7 mouse cellular contexts compared by ENCODE assay signal in the genomic region with DNA sequence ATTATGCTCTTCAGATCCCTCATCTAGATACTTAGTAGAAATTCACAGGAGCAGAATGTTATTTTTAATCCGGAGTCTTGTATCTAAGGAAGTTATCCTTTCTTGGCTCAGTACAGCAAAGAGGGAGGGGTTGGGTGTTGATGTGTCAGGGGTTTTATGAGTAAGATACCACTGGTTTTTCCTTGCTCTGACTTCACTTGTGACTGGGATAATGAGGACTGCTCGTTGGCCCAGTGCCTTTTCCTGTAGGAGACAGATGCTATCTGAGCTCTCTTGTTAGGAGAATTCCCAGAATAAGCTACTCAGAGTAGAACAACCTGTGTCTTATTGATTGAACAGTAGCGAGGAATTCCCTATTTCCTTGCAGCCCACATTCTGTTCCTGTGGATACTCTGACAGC. TPM values are rescaled to one million over a fixed set of nuclear protein-coding genes. Genes with fewer than 3 reads are reported as not detected.
DNase-seq lines count a peak whose midpoint lies in the region; ATAC-seq and TF ChIP-seq lines count a peak whose summit lies in the region.

No protein-coding gene starts in this region.

- no peak for ATAC-seq in midbrain, embryonic 11.5 days (ENCODE audit: low FRiP score)

- no peaks in the 10 kb centered on the region for H3K36me3 ChIP-seq in small intestine, adult 2 months (ENCODE audit: control insufficient read depth, insufficient read depth, low read length)
- no peaks in the 10 kb centered on the region for H3K36me3 ChIP-seq in midbrain, embryonic 11.5 days (ENCODE audit: control insufficient read depth, insufficient read depth, low read length)

- intact Hi-C loops in left cerebral cortex, postnatal 10 days (cut with DNase I) = no loop called here

- TF ChIP-seq POLR2A in small intestine, adult 2 months (IDR thresholded peaks at IDR 0.05; ENCODE audit: low read depth, low read length) = no peak

- no peaks in the 10 kb centered on the region for H3K27me3 ChIP-seq in small intestine, adult 2 months (ENCODE audit: control insufficient read depth, insufficient read depth, low read length)
- H3K27me3 ChIP-seq in midbrain, embryonic 11.5 days (ENCODE audit: control insufficient read depth, insufficient read depth, low read length) = no peaks in the 10 kb centered on the region

- no peak for TF ChIP-seq CTCF in small intestine, adult 2 months (IDR thresholded peaks at IDR 0.05; ENCODE audit: extremely low read depth, insufficient read length, insufficient replicate concordance, low read depth, low read length)

- 21% methylated on average over 3 of the region's 3 CpGs for WGBS in small intestine, adult 2 months
- WGBS in midbrain, embryonic 11.5 days = 78% methylated on average over 3 of the region's 3 CpGs

- no peak overlapping the region for H3K4me3 ChIP-seq in small intestine, adult 2 months (ENCODE audit: low read depth, low read length)
- H3K4me3 ChIP-seq in midbrain, embryonic 11.5 days (ENCODE audit: low read depth, low read length) = no peak overlapping the region

- H3K4me2 ChIP-seq in midbrain, embryonic 11.5 days = no peak overlapping the region

- peak; percentile 47 to 61 for DNase-seq in layer of hippocampus, adult 18-20 months (ENCODE audit: low spot score in 2 of 2)
- no peak for DNase-seq in layer of hippocampus, postnatal 25 days (ENCODE audit: extremely low spot score in 1 of 2, low spot score in 1 of 2)
- DNase-seq in heart, adult 8-10 months (ENCODE audit: low spot score) = peak; percentile 67
- peak; percentile 28 to 50 for DNase-seq in left cerebral cortex, postnatal 10 days (ENCODE audit: extremely low spot score in 1 of 2, low spot score in 2 of 2)
- no peak for DNase-seq in midbrain, embryonic 11.5 days (ENCODE audit: low spot score, missing footprints)
- no peak for DNase-seq in testis, postnatal 14 days (ENCODE audit: low spot score)

- H3K27ac ChIP-seq in small intestine, adult 2 months (ENCODE audit: insufficient read depth, low read depth, low read length) = peak overlapping the region; percentile 25
- H3K27ac ChIP-seq in midbrain, embryonic 11.5 days (ENCODE audit: low read depth, low read length) = no peak overlapping the region

- peaks cover 26% of the 10 kb centered on the region; the same call in 1 of the 2 replicates for H3K4me1 ChIP-seq in small intestine, adult 2 months (ENCODE audit: control insufficient read depth, insufficient read depth, insufficient read length, low read length)
- 0 out of 2 replicates have a peak, but pooled peaks cover 4% of the 10 kb centered on the region for H3K4me1 ChIP-seq in midbrain, embryonic 11.5 days (ENCODE audit: control insufficient read depth, insufficient read depth, low read length)

- H3K9ac ChIP-seq in midbrain, embryonic 11.5 days (ENCODE audit: low read length) = no peak overlapping the region

- H3K9me3 ChIP-seq in midbrain, embryonic 11.5 days (ENCODE audit: control insufficient read depth, low read length) = no peaks in the 10 kb centered on the region

RNA-seq across cellular contexts. Expression of gene Ptprk, which starts 39.3 kb away (rescaled TPM):
- total RNA-seq in layer of hippocampus, adult 18-20 months (2021) = 10 to 100 TPM; 46.8 to 50.1 TPM
- total RNA-seq in layer of hippocampus, postnatal 25 days (2021) = 10 to 100 TPM; 44.7 to 50.8 TPM
- 10 to 100 TPM; 15.3 to 19.6 (median 17.3) TPM for total RNA-seq in heart, adult 8-10 months (2022)
- 100 to 1,000 TPM; 117 to 140 TPM for total RNA-seq in left cerebral cortex, postnatal 10 days (2021)
- polyA plus RNA-seq in small intestine, adult 2 months (2012; rRNA removed) = 5.0 and 11.3 TPM in 2 replicates
- polyA plus RNA-seq in midbrain, embryonic 11.5 days (2014; fragmentation: Nextera tagmentation; extraction: Ambion mirVana) = 17.3 and 21.0 TPM in 2 replicates

Comparison
In these comparisons a context has a peak if more than half of its experiments do, and no peak if none do; other contexts are left out.
1. DNase-seq: peak in layer of hippocampus, adult 18-20 months (2 of 2), heart, adult 8-10 months (single experiment) and left cerebral cortex, postnatal 10 days (2 of 2); none in layer of hippocampus, postnatal 25 days (0 of 2), midbrain, embryonic 11.5 days (single experiment) and testis, postnatal 14 days (single experiment).